Mouse (Mus musculus) heart, embryonic 10.5 days (tissue): Measurements from ENCODE around the gene Xrcc2. TPM values are rescaled to one million over a fixed set of nuclear protein-coding genes. Genes with fewer than 3 reads are reported as not detected.
"Not testable (repeated sequence)": the region's sequence is repeated elsewhere in the genome, so short reads cannot be mapped to it uniquely, and the experiment has no call there.

Source experiments
- DNase-seq: peaks from one replicate; pipeline ENCODE4 v3.0.0-alpha.2; 2017; ENCODE audit warnings: low spot score
- H3K27ac ChIP-seq: fragments of 300-500 bp; sonication (generic); 2 replicates; pipeline ENCODE4 v1.5.1; 2016; ENCODE audit warnings: mild to moderate bottlenecking
- H3K27me3 ChIP-seq: fragments of 300-500 bp; sonication (generic); 2 replicates; pipeline ENCODE4 v1.6.1; 2016; ENCODE audit warnings: mild to moderate bottlenecking; ENCODE audit not compliant: poor library complexity, insufficient read depth, severe bottlenecking
- H3K36me3 ChIP-seq: fragments of 300-500 bp; sonication (generic); 2 replicates; pipeline ENCODE4 v1.6.1; 2016; ENCODE audit warnings: mild to moderate bottlenecking, moderate library complexity
- H3K4me1 ChIP-seq: fragments of 300-500 bp; sonication (generic); 2 replicates; pipeline ENCODE4 v1.6.1; 2016; ENCODE audit warnings: mild to moderate bottlenecking
- H3K4me3 ChIP-seq: fragments of 300-500 bp; sonication (generic); 2 replicates; pipeline ENCODE4 v1.5.1; 2016; ENCODE audit warnings: mild to moderate bottlenecking, moderate library complexity
- H3K9me3 ChIP-seq: fragments of 300-500 bp; sonication (generic); 2 replicates; pipeline ENCODE4 v1.6.1; 2016; ENCODE audit warnings: mild to moderate bottlenecking, moderate library complexity
- WGBS: fragments of 180-500 bp; shearing (Covaris S2); methylation state at CpG from one replicate; pipeline ENCODE4 v1.1.7; 2016; 5-methylcytosine and 5-hydroxymethylcytosine counted together
- polyA plus RNA-seq: library from polyadenylated mRNA; unstranded; fragments of >200 nt; fragmentation: Nextera tagmentation; extraction: Ambion mirVana; gene quantifications from 2 replicates; pipeline ENCODE4 v1.2.1, GENCODE M21; 2016

The Xrcc2 gene
- 13.0 and 13.2 TPM in 2 replicates for polyA plus RNA-seq

DNA sequence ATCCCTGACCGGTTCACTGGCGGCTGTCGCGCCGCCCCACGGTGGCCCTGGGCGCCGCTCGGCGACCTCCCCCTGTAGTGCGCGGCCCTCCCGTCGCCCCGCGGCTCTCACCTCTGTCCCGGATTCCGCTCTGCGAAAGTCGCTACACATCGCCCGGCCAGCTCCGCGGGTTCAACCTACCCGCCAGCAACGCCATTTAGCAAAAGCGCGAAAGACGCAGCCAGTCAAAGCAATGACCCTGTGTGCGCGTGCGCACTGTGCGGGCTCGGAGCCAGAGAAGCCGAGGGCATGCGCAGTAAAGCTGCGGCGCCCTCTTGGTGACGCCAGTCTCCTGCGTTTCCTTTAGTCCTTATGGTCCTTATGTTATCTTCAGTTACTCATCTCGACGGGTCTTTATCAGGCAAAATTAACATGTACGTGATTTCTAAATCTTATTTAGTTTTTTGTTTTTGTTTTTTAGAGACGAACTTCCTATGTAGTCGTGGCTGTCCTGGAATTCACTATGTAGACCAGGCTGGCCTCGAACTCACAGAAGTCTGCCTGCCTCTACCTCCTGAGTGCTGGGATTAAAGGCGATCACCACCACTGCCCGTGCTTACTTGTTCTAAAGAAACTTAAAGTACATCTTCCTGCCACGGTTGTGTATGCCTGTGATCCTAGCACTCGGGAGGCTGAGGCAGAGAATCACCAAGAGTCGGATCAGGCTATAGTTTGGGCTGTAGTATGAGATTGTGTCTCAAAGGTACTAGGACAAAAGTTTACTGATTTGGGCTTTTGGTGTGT lies at the start of gene Xrcc2:
Gene Xrcc2, minus strand, starts transcription at position 259 of the 783 bp plus-strand sequence.
- H3K36me3 ChIP-seq: peaks cover 20% of the 10 kb centered on the region
- no peaks in the 10 kb centered on the region for H3K27me3 ChIP-seq
- peaks cover 11% of the 10 kb centered on the region for H3K4me1 ChIP-seq
- peak; percentile 97 for DNase-seq
- WGBS: 8% methylated on average over 51 of the region's 51 CpGs
- H3K9me3 ChIP-seq: no peaks in the 10 kb centered on the region
- H3K4me3 ChIP-seq: peak within 1 kb of the TSS; percentile 91
- peak within 1 kb of the TSS; percentile 92 for H3K27ac ChIP-seq

DNA sequence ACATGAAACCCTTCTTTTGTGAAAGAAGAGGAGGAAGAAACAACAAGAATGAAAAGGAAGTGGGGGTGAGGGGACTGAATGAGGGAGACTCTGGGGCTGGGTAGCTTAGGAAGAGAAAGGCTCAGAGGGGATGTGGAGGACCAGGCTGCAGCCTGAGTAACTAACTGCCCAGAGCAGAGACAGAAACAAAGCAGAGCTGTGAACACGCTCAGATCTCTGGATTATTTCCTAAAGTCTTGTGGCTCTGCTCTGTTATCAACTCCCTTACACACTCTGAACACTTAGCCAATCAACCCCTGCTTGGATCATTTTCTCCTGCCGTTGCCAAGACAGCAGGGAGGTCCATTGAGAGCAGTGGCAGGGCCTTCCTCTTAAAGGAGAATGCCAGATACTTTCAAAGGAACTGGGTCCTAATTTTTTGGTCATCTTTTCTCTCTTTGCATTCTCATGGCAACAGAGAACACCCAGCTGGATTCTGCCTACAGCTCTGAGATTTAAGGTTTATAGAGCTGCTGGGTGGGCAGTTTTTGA lies 48.7 kb upstream of the Xrcc2 start:
- Histone ChIP-seq H3K9me3 (no peaks in the 10 kb centered on the region), H3K4me1 (peaks cover 41% of the 10 kb centered on the region), H3K4me3 (no peak overlapping the region), H3K27ac (peak overlapping the region; percentile 81), H3K27me3 (no peaks in the 10 kb centered on the region), H3K36me3 (no peaks in the 10 kb centered on the region)
- DNase-seq: no peak
- 10% methylated on average over 2 of the region's 2 CpGs for WGBS

DNA sequence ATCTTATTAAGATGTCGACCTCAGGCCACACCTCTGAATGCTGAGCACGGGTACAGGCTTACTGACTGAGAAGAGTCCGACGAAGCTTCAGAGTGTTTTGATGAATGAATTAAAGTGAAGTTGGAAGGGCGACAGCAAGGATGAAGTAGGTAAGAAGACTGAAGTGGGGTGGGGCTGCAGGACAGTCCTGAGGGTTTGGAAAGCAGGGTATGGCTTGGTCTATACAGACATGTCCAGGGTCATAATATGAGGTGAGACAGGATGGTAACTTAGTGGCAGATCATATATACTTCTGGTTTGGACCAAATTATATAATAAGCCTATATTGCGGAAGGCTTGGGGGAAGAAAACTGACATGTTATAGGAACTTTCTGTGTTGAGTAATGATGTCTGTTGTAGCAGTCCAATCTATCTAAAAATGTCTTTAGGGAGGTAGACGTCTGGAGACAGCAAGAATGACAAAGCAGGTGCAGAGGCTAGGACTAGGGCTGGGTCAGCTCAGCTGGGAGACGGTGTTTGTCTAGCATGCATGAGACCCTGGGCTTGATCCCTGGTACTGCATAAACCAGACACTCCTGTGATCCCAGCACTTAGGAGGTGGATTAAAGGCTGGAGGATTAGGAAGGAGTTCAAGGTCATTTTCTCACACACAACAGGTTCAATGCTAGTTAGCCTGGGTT lies 48.1 kb upstream of the Xrcc2 start:
- Histone ChIP-seq H3K4me3 (no peak overlapping the region), H3K27ac (peak overlapping the region; percentile 81), H3K4me1 (peaks cover 47% of the 10 kb centered on the region), H3K27me3 (no peaks in the 10 kb centered on the region), H3K9me3 (no peaks in the 10 kb centered on the region), H3K36me3 (no peaks in the 10 kb centered on the region)
- DNase-seq: no peak
- WGBS: 43% methylated on average over 8 of the region's 8 CpGs

DNA sequence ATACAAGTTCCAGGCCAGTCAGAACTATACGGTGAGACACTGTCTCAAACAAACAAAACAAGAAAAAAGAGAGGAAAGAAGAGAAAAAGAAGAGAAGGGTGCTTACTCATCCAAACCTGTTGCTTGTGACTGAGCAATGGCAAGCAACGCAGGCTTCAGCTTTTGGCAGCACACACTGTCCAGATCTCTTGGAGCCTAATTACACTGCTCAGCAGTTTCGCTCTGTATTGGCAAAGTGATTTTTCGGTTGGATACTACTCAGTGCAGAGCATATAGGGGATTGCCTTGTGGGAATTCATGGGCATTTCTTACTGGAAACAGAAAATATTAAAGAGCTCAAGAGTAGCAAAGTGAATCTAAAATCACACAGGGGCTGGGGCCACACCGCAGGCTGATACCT lies 47.2 kb upstream of the Xrcc2 start:
- 75% methylated on average over 5 of the region's 5 CpGs for WGBS
- Histone ChIP-seq H3K4me3 (no peak overlapping the region), H3K9me3 (no peaks in the 10 kb centered on the region), H3K27me3 (no peaks in the 10 kb centered on the region), H3K36me3 (no peaks in the 10 kb centered on the region), H3K4me1 (peaks cover 54% of the 10 kb centered on the region), H3K27ac (no peak overlapping the region)
- DNase-seq: no peak

DNA sequence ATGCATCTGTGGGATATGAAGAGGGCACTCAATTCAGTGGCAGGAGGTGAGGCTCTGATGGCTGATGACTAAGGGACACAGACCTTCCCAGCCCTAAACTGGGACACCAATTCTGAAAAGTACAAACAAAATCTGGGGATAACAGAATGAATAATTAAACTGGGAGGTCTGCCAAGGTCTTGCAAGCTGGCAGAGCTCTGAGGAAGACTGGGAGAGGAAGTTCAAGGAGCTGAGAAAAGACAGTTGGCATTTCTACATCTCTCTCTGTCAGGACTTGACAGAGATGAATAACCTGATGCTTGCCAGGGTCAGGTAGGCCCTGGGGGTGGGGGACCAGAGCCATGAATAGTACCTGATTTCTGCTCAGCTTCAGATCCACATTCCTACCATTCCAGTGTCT lies 45.9 kb upstream of the Xrcc2 start:
- Histone ChIP-seq H3K27me3 (no peaks in the 10 kb centered on the region), H3K4me3 (no peak overlapping the region), H3K27ac (peak overlapping the region; percentile 42; the same call in 1 of the 2 replicates), H3K9me3 (no peaks in the 10 kb centered on the region), H3K36me3 (no peaks in the 10 kb centered on the region), H3K4me1 (peaks cover 56% of the 10 kb centered on the region)
- DNase-seq: no peak

DNA sequence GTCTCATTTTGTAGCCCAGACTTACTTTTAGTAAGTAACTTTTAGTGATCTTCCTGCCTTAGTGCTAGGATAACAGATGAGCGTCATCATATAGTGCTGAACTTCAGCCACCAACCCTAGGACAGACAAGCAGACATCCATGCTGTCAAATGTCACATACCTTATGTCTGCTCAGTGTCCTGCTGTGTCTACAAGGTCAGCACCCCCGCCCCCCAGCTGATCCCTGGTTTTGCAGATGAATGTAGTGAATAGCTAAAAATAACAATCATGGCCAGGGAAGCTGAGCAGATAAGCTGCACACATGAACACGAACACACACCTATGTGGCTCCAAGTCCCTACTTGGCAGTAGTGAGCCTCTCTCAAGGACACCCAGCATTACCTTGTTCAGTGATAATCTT lies 43.0 kb upstream of the Xrcc2 start:
- Histone ChIP-seq H3K4me1 (peaks cover 38% of the 10 kb centered on the region), H3K36me3 (no peaks in the 10 kb centered on the region), H3K9me3 (no peaks in the 10 kb centered on the region), H3K27ac (peak overlapping the region; percentile 77), H3K27me3 (no peaks in the 10 kb centered on the region), H3K4me3 (no peak overlapping the region)
- DNase-seq: no peak
- WGBS: 37% methylated on average over 3 of the region's 3 CpGs

DNA sequence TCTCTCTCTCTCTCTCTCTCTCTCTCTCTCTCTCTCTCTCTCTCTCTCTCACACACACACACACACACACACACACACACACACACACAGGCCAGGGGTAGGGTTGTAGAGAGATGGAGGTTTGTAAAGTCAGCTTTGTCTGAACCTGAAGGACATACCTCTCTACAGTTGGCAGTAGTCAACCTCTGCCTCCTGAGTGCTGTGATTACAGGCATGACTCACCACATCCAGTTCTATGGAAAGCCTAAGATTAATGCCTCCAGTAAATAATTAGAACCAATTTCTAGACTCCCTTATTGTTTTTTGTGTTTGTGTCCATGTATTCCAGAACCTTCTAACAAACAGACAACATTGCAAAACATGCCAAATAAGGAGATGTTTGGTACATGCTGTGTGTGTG lies 42.3 kb upstream of the Xrcc2 start:
- Histone ChIP-seq H3K9me3 (no peaks in the 10 kb centered on the region), H3K4me3 (no peak overlapping the region), H3K27ac (peak overlapping the region; percentile 77), H3K4me1 (peaks cover 34% of the 10 kb centered on the region), H3K27me3 (no peaks in the 10 kb centered on the region), H3K36me3 (no peaks in the 10 kb centered on the region)
- DNase-seq: no peak

DNA sequence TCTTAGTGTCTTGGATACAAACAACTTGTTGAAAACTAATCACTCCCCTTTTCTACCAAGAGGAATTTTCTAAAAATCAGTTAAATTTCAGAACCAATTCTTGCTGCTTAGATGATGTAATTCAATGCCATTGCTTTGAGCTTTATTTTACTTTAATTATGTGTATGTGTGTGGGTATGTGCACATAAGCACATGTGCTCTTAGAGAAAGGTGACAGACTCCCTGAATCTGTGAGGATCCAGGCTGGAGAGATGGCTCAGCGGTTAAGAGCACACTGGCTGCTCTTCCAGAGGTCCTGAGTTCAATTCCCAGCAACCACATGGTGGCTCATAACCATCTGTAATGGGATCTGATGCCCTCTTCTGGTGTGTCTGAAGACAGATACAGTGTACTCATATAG lies 33.3 kb upstream of the Xrcc2 start:
- H3K27me3 ChIP-seq, H3K27ac ChIP-seq, H3K36me3 ChIP-seq, DNase-seq, H3K4me3 ChIP-seq, H3K4me1 ChIP-seq, H3K9me3 ChIP-seq: not testable (repeated sequence)
- 97% methylated on average over 1 of the region's 1 CpGs for WGBS

DNA sequence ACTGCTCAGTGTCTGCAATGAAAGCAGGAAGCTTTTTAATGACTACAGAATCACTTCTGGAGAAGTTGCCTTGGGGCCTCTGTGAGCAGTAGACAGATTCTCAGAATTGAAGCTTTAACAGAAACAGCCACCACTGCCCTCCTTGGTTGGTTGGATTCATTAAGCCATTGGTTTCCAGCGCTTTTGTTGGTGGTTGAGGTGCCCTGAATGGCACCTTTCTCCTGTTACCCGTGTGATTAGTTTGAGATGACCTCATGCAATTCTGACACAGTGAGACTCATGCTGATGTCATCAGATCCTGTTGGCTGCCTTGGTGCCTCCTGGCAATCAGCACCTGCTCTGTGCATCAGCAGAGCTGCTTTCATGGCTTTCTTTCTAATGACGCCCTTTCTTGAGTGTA lies 32.8 kb upstream of the Xrcc2 start:
- DNase-seq: no peak

DNA sequence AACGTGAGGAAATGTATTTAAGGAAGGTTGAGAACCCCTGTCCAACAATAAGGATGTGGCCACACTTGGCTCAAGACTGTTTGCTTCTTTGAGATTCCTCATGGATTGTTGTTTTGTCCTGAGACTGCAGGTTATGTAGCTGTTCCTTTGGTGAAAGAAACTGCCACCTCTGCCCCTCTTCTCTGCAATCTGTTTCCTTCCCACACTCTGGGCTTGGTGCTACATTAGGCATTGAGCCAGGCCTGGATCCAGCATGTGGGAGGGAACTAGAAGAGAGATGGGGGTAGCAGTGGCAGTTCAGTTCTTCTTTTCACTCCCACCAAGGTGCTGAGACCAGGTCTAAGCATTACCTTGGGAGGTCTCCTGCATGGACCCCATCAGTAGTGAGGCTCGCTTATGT lies 30.2 kb upstream of the Xrcc2 start:
- H3K4me1 ChIP-seq: no peaks in the 10 kb centered on the region

More for the DNA sequence above, 32.8 kb upstream of the Xrcc2 start:
- no peaks in the 10 kb centered on the region for H3K4me1 ChIP-seq
- H3K9me3 ChIP-seq: no peaks in the 10 kb centered on the region
- no peak overlapping the region for H3K27ac ChIP-seq
- WGBS: 63% methylated on average over 3 of the region's 3 CpGs
- H3K4me3 ChIP-seq: no peak overlapping the region
- H3K36me3 ChIP-seq: no peaks in the 10 kb centered on the region
- H3K27me3 ChIP-seq: no peaks in the 10 kb centered on the region

DNA sequence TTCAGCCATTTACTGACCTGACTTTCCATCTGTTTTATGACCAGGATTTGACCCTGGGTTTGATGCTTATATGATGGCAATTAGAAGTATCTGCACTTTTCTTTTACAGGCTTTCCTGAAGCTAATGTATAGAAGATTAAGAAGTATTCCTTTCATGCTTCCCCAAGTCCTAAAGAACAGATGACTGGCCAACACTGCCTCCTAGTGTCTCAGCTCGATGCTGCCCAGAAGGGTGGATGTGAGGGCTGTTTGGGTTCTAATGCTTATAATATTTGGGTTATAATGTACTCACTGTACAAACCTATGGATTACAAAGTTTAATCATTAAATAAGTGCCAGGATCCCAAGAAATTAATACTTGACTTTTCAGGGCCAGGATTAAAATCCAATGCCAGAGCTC lies 28.7 kb upstream of the Xrcc2 start:
- H3K4me3 ChIP-seq: no peak overlapping the region
- H3K9me3 ChIP-seq: no peaks in the 10 kb centered on the region
- no peaks in the 10 kb centered on the region for H3K36me3 ChIP-seq
- 19% methylated on average over 1 of the region's 1 CpGs for WGBS
- no peak overlapping the region for H3K27ac ChIP-seq
- no peaks in the 10 kb centered on the region for H3K4me1 ChIP-seq
- no peak for DNase-seq
- no peaks in the 10 kb centered on the region for H3K27me3 ChIP-seq

More for the DNA sequence above, 30.2 kb upstream of the Xrcc2 start:
- H3K27ac ChIP-seq: no peak overlapping the region
- no peaks in the 10 kb centered on the region for H3K27me3 ChIP-seq
- H3K36me3 ChIP-seq: no peaks in the 10 kb centered on the region
- DNase-seq: no peak
- WGBS: 77% methylated on average over 2 of the region's 2 CpGs
- no peaks in the 10 kb centered on the region for H3K9me3 ChIP-seq
- H3K4me3 ChIP-seq: no peak overlapping the region

DNA sequence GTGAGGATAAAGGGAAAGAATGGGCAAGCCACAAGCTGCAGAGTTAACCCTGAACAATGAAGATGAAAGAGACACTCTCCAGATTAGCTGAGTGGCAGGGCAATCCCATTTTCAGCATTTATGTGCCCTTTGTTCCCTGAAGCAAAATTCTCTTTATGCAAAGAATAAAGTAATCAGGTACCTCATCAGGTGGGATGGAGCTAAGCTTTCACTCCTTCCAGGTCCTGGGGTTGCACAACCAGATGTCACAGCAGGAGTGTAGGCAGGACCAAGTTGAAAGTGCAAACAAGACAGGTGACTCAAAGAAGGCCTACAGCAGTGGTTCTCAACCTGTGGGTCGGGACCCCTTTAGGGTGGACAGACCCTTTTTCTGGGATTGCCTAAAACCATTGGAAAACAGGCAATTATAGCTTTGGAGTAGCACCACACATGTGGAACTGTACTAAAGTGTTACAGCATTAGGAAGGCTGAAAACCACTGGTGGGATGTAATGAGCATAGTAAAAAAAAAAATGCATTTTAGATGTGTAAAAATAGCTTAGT lies 18.6 kb upstream of the Xrcc2 start:
- H3K27me3 ChIP-seq: no peaks in the 10 kb centered on the region
- no peaks in the 10 kb centered on the region for H3K4me1 ChIP-seq
- DNase-seq: no peak
- H3K27ac ChIP-seq: no peak overlapping the region
- WGBS: 32% methylated on average over 1 of the region's 1 CpGs
- no peaks in the 10 kb centered on the region for H3K36me3 ChIP-seq
- no peaks in the 10 kb centered on the region for H3K9me3 ChIP-seq
- no peak overlapping the region for H3K4me3 ChIP-seq

DNA sequence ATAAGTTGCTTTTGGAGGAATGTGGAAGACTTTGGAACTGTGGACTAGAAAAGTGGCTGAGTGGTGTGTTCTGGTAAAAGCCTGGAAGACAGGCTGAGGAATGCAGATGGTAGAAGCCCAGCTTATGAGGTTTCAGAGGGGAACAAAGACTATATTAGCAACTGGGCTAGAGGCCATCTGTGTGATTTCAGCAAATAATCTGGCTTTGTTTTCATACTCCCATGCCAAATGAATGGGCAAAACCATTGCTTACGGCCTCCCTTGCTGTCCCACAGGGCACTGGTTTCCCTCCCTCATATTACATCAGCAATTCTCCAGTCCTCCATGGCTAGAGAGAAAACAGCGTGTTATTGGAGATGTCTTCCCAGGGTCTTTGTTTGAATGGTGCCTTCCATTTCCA lies 17.4 kb upstream of the Xrcc2 start:
- 84% methylated on average over 2 of the region's 2 CpGs for WGBS
- no peak overlapping the region for H3K4me3 ChIP-seq
- H3K27me3 ChIP-seq: no peaks in the 10 kb centered on the region
- no peak overlapping the region for H3K27ac ChIP-seq
- H3K9me3 ChIP-seq: no peaks in the 10 kb centered on the region
- DNase-seq: no peak
- H3K36me3 ChIP-seq: no peaks in the 10 kb centered on the region
- no peaks in the 10 kb centered on the region for H3K4me1 ChIP-seq
